Mouse (Mus musculus) megakaryocyte, embryonic 14.5 days (primary cell): ENCODE measurements around the gene Rnaset2b. TPM values are rescaled to one million over a fixed set of nuclear protein-coding genes. Genes with fewer than 3 reads are reported as not detected.
"Not testable (repeated sequence)": the region's sequence is repeated elsewhere in the genome, so short reads cannot be mapped to it uniquely, and the experiment has no call there.

Source experiments
- H3K27me3 ChIP-seq: replicated peaks from 2 replicates; pipeline ENCODE3; 2012; ENCODE audit warnings: inconsistent platforms
- H3K36me3 ChIP-seq: replicated peaks from 2 replicates; pipeline ENCODE3; 2012; ENCODE audit warnings: low read length, inconsistent platforms, mixed read lengths
- H3K4me1 ChIP-seq: 2 replicates; pipeline ENCODE4 v1.6.1; 2012; ENCODE audit warnings: inconsistent platforms
- H3K4me3 ChIP-seq: replicated peaks from 2 replicates; pipeline ENCODE3; 2012; ENCODE audit warnings: moderate library complexity, mild to moderate bottlenecking, inconsistent platforms
- H3K9me3 ChIP-seq: 2 replicates; pipeline ENCODE4 v1.6.1; 2012; ENCODE audit warnings: inconsistent platforms
- polyA plus RNA-seq: library from polyadenylated mRNA; stranded (reverse); fragments of >175 nt; gene quantifications from 2 replicates; pipeline ENCODE4 v1.2.3, GENCODE M21; 2012; ENCODE audit warnings: low replicate concordance; ENCODE audit not compliant: insufficient read depth

Gene Rnaset2b
- polyA plus RNA-seq, 1 experiment: 598 TPM

- H3K9me3 ChIP-seq, H3K27me3 ChIP-seq, H3K4me1 ChIP-seq, H3K4me3 ChIP-seq, H3K36me3 ChIP-seq: not testable (repeated sequence)
Measured at GRCm38 (mm10) chr17:7014190-7014589, 43.8 kb downstream of the Rnaset2b start.

- H3K36me3 ChIP-seq, H3K9me3 ChIP-seq, H3K27me3 ChIP-seq, H3K4me1 ChIP-seq, H3K4me3 ChIP-seq: not testable (repeated sequence)
Measured at GRCm38 (mm10) chr17:7025257-7025656, 54.8 kb downstream of the Rnaset2b start, which contains the start of gene Gm1604a. Gene Gm1604a (plus strand): TSS chr17:7025568.

- H3K4me1 ChIP-seq, H3K4me3 ChIP-seq, H3K9me3 ChIP-seq, H3K27me3 ChIP-seq, H3K36me3 ChIP-seq: not testable (repeated sequence)
Measured at GRCm38 (mm10) chr17:7025764-7026346, 55.4 kb downstream of the Rnaset2b start.

GRCm38 (mm10) chr17:7030204-7030603, 59.8 kb downstream of the Rnaset2b start:
- not testable (repeated sequence) for H3K4me3 ChIP-seq, H3K4me1 ChIP-seq, H3K27me3 ChIP-seq, H3K9me3 ChIP-seq, H3K36me3 ChIP-seq

GRCm38 (mm10) chr17:7030622-7031174, 60.3 kb downstream of the Rnaset2b start:
- not testable (repeated sequence) for H3K4me3 ChIP-seq, H3K9me3 ChIP-seq, H3K4me1 ChIP-seq, H3K27me3 ChIP-seq, H3K36me3 ChIP-seq

- H3K9me3 ChIP-seq, H3K4me3 ChIP-seq, H3K4me1 ChIP-seq, H3K27me3 ChIP-seq, H3K36me3 ChIP-seq: not testable (repeated sequence)
Measured at GRCm38 (mm10) chr17:7033192-7034166, 63.0 kb downstream of the Rnaset2b start.

Other genes with a start within 250 kb of the Rnaset2b start
- gene Ezr, start 187.8 kb upstream of the Rnaset2b start, polyA plus RNA-seq: 7.8 and 123 TPM in 2 replicates
- 17.3 and 31.1 TPM in 2 replicates for gene Rsph3b, start 22.0 kb upstream of the Rnaset2b start, polyA plus RNA-seq
- gene Tagap1, start 9.5 kb upstream of the Rnaset2b start, polyA plus RNA-seq: 2.2 TPM in 1 of 2 replicates, not detected in the other
- not detected in 2 replicates for gene Gm49721, start 8.3 kb downstream of the Rnaset2b start, polyA plus RNA-seq
- gene Gm1604a, start 54.9 kb downstream of the Rnaset2b start, polyA plus RNA-seq: 1.2 and 3.0 TPM in 2 replicates
- 0.09 TPM in 1 of 2 replicates, not detected in the other for gene Rps6ka2, start 199.5 kb downstream of the Rnaset2b start, polyA plus RNA-seq